Mouse (Mus musculus) brain, embryonic 14.5 days (tissue): ENCODE measurements around the gene Thpo. TPM values are rescaled to one million over a fixed set of nuclear protein-coding genes. Genes with fewer than 3 reads are reported as not detected.

Source experiments
- DNase-seq: peaks from one replicate; pipeline ENCODE4 v3.0.0-alpha.2; 2011; ENCODE audit warnings: low read depth
- CTCF ChIP-seq: fragments of 200-500 bp; IDR thresholded peaks from 2 replicates; pipeline ENCODE4 v1.5.1; 2012; ENCODE audit warnings: inconsistent platforms, mild to moderate bottlenecking, moderate library complexity, borderline replicate concordance; ENCODE audit not compliant: insufficient read depth, insufficient read length; ENCODE audit errors: extremely low read depth
- POLR2A ChIP-seq: fragments of 200-500 bp; IDR thresholded peaks from 2 replicates; pipeline ENCODE4 v1.6.1; 2012; ENCODE audit warnings: mild to moderate bottlenecking, inconsistent platforms, borderline replicate concordance; ENCODE audit not compliant: poor library complexity, insufficient read depth, insufficient read length, severe bottlenecking; ENCODE audit errors: extremely low read depth
- polyA plus RNA-seq: library from polyadenylated mRNA; depleted of rRNA; stranded (reverse); fragments of >200 nt; gene quantifications from 2 replicates; pipeline ENCODE4 v1.2.3, GENCODE M21; 2012

The Thpo gene
- polyA plus RNA-seq, 1 experiment = 2.8 TPM

DNA sequence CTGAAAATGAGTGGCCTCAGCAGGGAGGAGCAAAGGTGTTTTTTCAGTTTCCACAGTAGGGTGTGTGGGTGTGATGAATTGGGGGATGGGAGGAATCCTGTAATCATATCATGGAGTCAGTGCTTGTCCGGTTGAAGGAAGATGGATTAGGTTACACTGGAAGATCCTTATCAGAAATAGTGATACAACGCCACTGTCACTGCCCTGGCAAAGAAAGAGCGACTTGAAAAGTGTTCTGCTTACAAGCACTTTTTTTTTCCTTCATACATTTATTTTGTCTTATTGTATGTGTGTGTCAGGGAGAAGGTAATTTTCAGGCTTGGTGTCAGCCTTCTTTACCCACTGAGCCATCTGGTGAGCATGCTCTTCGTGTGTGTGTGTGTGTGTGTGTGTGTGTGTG lies 11.6 kb downstream of the Thpo start:
- TF ChIP-seq CTCF (no peak), POLR2A (no peak)
- no peak for DNase-seq

DNA sequence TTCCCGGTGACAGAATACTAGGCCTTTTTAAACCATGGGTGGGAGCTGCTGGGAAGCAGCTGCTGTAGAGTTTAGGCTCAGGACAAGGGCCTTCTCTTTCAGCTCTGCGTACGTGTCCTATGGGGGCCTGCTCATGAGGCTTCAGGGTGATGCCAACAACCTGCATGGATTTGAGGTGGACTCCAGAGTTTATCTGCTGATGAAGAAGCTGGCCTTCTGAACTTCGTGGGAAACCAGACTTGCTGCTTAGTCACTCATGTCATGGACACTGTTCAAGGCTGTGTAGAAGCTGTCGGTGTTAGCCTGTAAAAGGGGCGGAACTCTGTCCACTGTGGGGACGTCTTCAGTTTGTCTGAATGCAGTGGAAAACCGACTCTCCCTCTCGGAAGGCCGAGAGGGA lies 12.5 kb downstream of the Thpo start:
- TF ChIP-seq CTCF (no peak), POLR2A (no peak)
- no peak for DNase-seq

DNA sequence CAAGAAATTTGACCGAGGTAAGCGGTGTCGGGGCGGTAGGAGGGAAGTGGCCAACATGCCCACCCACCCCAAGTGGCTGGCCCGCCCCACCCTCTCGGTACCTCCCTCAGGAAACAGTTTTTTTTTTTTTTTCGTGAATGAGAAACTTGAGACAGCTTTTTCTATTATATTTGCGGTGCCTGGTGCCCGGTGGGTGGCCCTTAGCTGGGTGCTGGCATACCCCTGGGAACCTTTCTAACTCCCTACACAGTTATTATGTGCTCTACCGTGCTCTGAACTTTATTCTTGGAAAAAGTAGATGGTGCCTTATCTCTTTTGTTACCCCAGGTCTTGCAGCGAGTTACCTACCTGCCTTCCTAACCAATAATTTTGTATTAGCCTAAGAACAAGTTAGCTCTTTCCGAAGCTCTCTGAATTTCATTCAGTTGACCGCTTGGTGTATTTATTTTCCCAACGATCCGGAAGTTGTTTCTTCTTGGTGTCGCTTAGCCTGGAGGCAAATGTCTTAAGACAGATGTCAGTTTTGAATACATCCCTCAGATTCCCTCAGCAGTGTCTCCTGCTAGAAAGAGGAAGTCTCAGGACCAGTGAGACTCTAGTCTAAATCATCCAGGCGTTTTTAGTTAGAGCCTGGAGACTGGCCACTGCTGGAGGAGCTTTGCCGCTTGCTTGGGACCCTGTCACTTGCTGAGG lies 16.2 kb downstream of the Thpo start:
- no peak for DNase-seq
- TF ChIP-seq CTCF (no peak), POLR2A (no peak)

DNA sequence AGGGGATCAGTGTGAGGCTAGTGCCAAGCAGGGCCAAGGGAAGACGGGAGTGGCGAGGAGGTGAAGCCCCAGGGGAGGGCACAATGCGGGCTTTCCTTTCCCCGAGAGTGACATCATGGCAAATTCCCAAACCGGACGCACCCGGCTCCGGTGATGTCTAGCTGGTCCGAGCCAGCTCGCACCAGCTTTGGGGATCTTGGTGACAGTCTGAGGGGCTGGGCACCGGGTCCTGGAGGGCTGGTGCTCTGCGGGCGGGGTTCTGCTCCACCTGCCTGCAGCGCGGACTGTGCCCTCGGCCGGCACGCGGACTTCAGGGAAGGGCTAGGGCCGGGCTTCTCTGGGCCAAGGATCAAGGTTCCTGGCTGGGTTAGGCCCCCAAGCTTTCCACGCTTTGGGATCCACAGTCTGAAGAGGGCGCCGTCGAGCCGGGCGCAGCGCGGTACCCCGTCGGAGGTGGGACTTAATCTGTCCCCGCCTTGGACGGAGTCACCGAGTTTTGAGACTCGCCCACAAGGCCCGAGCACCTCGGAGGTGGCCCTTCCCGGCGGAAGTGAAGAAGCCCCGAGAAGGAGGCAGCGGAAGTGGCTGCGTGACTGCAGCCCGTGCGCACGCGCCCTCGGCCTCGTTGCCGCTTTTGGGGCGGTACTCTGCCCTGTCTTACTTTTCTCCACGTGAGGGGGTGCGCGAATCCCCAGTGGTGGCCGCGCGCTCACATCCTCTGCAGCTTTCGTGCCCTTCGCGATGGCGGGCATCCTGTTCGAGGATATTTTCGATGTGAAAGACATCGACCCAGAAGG lies 16.9 kb downstream of the Thpo start, which contains the start of the genes Polr2h and Clcn2:
TSS of gene Polr2h (plus strand) at position 485 of the 797 bp plus-strand sequence.
TSS of gene Clcn2 (minus strand) at position 566 of the 797 bp plus-strand sequence.
- peak; percentile 54 for TF ChIP-seq CTCF
- peak; percentile 61; the same call in 1 of the 2 replicates for TF ChIP-seq POLR2A
- peak; percentile 98 for DNase-seq

DNA sequence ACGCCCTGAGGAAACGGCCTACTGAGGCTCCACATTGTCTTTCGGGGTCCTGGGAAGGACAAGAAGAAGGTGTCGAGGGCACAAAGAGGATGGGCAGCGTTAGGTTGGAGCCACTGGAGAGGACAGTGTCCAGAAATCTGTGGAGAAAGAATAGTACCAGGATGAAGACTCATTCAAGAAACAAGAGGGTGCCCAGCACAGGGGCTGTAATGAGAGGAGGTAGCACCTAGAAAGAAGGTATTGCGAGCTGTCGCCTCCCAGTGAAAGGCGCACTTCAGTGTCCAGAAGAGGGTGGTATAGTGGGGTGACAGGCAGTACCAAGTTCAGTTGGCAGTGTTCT lies 17.5 kb downstream of the Thpo start:
- peak; percentile 43 for DNase-seq
- TF ChIP-seq CTCF = no peak
- no peak for TF ChIP-seq POLR2A

DNA sequence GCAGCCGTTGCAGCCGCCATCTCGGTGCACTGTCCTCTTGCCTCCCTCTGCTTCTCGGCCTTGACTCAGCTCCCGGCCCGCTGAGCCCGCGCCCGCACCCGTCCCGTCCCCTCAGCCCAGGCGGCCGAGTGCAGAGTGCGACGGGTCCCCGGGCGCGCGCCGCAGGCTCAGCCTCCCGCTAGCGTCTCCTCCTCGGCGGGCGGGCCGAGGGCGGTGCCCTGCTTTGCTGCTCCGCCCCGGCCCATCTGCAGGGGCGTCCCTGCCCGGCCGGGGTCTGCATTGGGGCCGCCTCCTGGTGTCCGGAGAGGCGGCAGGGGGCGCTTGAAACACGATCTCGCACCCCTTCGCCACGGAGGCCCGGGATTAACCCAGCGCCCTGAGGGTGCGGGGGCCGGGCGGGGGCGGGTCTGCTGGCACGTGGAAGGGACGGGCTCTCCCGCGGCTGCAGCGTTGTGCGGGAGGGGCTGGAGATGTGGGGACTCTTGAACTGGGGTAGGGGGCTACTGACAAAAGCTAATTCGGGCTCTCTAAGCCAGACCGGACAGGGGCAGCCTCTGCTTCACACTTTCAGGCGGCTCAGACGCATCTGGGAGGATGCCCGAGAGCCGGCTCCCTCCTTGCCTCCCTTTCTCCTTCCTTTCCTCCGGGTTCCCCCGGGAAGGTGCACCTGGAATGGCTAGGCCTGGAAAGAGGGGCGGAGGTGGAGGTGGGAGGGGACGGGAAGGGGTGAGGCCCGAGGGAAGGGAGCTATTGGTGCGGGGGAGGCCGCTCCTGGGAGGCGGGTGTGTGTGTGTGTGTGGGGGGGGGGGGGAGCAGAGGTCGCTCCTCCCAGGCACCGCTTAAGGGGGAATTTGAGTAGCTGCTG lies 18.1 kb downstream of the Thpo start:
- peak; percentile 92 for DNase-seq
- TF ChIP-seq POLR2A (peak; percentile 73), CTCF (peak; percentile 42; the same call in 1 of the 2 replicates)

DNA sequence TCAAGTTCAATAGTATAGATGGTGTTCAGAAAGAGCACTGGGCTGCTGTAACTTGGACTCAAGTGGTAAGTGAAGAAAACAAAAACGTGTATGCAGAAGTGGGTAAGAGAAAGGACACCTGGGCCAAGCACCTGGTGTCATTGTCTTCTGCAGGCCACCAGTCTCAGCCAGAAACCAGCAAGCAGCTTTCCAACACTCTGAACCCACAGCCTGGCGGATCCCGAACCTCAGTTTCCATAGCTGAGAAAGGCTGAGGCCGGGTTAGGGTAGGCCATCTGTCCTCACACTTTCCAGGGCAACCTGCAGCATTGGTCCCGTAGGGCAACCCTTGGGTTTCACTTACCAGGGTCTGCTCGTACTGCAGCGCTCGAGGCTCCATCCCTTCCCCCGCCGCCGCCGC lies 18.7 kb downstream of the Thpo start:
- no peak for DNase-seq
- TF ChIP-seq CTCF (no peak), POLR2A (no peak)

DNA sequence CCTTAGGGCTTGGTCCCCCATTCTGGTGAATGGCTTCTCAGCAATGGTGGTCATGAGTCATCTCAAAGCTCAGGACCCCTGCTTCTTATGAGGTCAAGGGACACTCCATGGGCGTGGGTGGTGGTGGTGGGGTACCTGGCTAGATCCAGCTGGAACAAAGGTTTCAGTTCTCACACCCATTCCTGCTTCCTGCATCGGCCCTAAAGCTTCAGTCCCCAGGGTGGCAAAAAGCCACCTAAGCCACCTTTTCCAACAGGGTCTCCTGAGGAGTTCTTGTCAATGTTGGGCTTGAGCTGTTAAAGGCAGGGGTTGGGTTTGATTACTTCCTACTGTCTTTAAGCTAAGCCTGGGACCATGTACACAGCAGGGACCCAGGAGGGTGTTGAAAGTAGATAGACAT lies 19.1 kb downstream of the Thpo start:
- TF ChIP-seq POLR2A (no peak), CTCF (no peak)

DNA sequence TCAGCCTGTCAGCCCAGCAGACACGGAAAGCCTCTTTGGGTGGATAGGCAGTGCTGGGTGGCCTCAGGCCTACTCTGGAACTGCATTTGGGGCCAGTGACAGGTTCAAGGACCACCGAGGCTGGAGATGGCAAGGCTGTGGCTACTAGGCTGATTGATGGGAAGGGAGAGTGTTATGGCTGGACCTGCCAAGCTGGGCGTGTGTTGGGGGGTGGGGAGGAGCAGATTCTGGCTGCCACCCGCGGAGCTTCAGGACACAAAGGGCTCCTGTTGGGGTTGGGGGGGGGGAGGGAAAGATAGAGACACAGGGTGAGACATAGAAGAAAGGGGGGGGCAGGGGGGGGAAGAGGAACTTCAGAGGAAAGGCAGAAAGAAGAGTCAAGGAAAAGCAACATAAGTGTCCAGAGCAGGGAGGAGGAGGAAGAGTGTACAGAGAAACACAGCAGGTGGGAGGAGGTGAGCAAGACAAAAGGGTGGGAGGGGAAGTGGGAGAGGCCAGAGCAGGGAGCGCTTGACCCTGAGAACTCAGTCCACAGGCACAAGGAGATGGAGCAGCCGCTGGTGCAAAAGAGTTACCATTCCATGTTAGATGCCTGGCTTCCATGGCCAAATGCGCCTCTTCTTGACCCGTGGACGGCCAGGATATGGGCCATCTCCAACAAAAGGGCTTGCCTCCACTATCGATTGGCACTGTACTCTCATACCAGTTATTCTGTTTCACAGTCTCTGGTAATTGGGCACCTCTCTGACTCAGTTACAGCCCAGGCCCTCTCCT lies 19.8 kb downstream of the Thpo start:
- no peak for TF ChIP-seq CTCF
- no peak for TF ChIP-seq POLR2A
- no peak for DNase-seq

More for the DNA sequence above, 19.1 kb downstream of the Thpo start:
- DNase-seq = no peak

DNA sequence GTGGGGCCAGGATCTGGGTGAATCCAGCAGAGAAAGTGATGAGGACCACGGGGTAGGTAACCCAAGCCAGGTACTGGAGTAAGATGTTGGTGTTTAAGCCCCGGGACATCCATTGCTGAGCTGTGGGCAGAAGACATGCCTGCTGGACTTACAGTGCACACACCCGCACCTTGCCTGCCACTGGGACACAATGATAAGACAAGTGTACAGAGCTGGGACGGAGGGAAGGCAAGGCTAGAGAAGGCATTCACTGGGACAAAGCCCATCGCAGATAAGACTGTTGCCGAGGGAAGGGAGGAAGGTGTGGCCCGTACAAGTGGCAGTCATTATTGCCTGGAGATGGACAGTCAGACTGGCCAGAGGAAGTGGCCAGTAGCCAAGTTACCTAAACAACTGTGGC lies 21.4 kb downstream of the Thpo start:
- no peak for DNase-seq
- TF ChIP-seq CTCF = no peak
- no peak for TF ChIP-seq POLR2A

DNA sequence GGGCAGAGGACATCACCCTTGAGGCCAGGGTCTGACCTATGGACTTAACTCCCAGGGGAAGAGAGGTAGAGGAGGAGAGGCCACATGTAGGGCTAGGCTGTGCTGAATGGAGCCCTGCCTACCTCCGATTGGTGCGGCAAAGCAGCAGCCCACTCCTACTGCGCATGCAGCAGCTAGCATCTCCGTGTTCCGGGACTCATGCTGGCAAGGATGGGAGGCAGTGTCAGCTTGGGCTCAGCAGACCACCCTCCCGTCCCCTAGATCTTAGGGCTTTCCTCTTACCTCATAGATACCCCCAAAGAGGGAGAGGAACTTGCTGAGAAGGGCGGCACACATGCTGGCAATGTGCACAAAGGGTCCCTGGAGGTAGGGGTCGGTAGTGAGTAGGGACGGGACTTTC lies 22.1 kb downstream of the Thpo start:
- DNase-seq = no peak
- TF ChIP-seq POLR2A (no peak), CTCF (no peak)

DNA sequence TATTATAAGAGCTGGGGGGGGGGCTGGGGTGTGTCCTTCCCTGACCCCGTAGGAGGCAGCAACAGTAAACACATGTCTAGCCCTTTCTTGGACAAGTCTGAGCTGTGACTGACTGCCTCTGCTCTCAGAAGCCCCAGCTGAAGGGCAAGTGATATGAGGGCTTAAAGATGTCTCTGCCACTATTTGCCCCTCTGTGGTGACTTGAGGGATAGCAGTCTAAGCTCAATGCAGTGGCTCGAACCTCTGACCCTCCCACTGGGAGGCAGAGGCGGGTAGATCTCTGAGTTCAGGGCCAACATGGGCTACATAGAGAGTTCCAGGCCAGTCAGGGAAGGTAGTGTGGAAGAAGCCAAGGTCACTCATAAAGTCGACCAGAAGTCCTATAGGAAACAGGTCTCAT lies 23.5 kb downstream of the Thpo start:
- TF ChIP-seq POLR2A (no peak), CTCF (0 out of 2 replicates have a peak, but pooled peaks have one; percentile 7)
- no peak for DNase-seq
